Mouse (Mus musculus) C2C12 (cell line): ENCODE measurements around the gene Slc41a2. TPM values are rescaled to one million over a fixed set of nuclear protein-coding genes. Genes with fewer than 3 reads are reported as not detected.

Source experiments
- H3K27me3 ChIP-seq: one replicate; pipeline ENCODE4 v1.6.1; 2011; ENCODE audit not compliant: control insufficient read depth, insufficient read depth, insufficient read length
- H3K36me3 ChIP-seq: one replicate; pipeline ENCODE4 v1.6.1; 2011; ENCODE audit not compliant: control insufficient read depth, insufficient read depth
- H3K4me3 ChIP-seq: one replicate; pipeline ENCODE4 v1.5.1; 2011; ENCODE audit warnings: mild to moderate bottlenecking, control low read depth; ENCODE audit not compliant: poor library complexity, insufficient read depth, severe bottlenecking
- H3K79me2 ChIP-seq: one replicate; pipeline ENCODE4 v1.6.1; 2011; ENCODE audit not compliant: control insufficient read depth, insufficient read depth
- H3K79me3 ChIP-seq: one replicate; pipeline ENCODE4 v1.6.1; 2011; ENCODE audit warnings: low read depth, control low read depth
- H3ac ChIP-seq: one replicate; pipeline ENCODE3; 2011; ENCODE audit warnings: low read depth; ENCODE audit not compliant: control insufficient read depth, insufficient read length
- CEBPB ChIP-seq: IDR thresholded peaks from one replicate; pipeline ENCODE4 v1.6.1; 2011; ENCODE audit warnings: low read depth, mild to moderate bottlenecking, control low read depth, moderate library complexity
- CTCF ChIP-seq: IDR thresholded peaks from one replicate; pipeline ENCODE4 v1.5.1; 2011; ENCODE audit not compliant: control insufficient read depth, insufficient read depth, insufficient read length
- FOSL1 ChIP-seq: IDR thresholded peaks from one replicate; pipeline ENCODE4 v1.8.0; 2011; ENCODE audit warnings: mild to moderate bottlenecking, low read length; ENCODE audit not compliant: poor library complexity, insufficient read depth, severe bottlenecking
- MAX ChIP-seq: IDR thresholded peaks from one replicate; pipeline ENCODE4 v1.6.1; 2011; ENCODE audit warnings: mild to moderate bottlenecking, control low read depth
- MYOD1 ChIP-seq: IDR thresholded peaks from one replicate; pipeline ENCODE4 v1.6.1; 2011; ENCODE audit warnings: low read depth; ENCODE audit not compliant: control insufficient read depth, insufficient read length
- MYOG ChIP-seq: IDR thresholded peaks from one replicate; pipeline ENCODE4 v1.6.1; 2011; ENCODE audit not compliant: control insufficient read depth, insufficient read length; ENCODE audit errors: extremely low read depth
- USF1 ChIP-seq: IDR thresholded peaks from one replicate; pipeline ENCODE4 v1.6.1; 2011; ENCODE audit warnings: low read depth, mild to moderate bottlenecking, control low read depth, moderate library complexity
- polyA plus RNA-seq: library from polyadenylated mRNA; unstranded; fragments of >200 nt; fragmentation: generic; extraction: Trizol; gene quantifications from one replicate; pipeline ENCODE4 v1.2.1, GENCODE M21; 2012; ENCODE audit warnings: missing spikeins

Gene Slc41a2
- polyA plus RNA-seq, 1 experiment: 6.5 TPM

DNA sequence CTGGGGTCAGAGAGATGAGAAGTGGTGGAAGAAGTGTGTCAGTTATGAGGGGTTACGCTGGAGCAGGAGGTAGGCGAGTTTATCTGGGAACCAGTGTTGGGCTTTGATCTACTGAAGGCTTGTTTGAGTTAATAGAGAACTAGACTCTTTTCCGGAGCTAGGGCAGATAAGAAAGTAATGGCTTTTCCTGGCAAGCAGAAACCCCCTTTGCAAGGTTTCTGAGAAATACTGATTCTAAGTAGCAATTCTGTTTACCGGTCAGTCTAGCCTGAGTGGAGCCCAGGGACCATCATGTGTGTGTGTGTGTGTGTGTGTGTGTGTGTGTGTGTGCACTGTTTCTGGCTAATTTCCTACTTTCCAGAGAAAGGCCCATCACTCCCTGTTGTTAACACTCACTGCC is 109.1 kb downstream of the Slc41a2 start:
- H3K79me3 ChIP-seq: no peaks in the 10 kb centered on the region
- H3ac ChIP-seq: no peak overlapping the region
- no peak for TF ChIP-seq MYOD1
- no peak for TF ChIP-seq USF1
- TF ChIP-seq MYOG: no peak
- TF ChIP-seq CEBPB: no peak
- no peak for TF ChIP-seq MAX
- TF ChIP-seq CTCF: no peak
- no peak for TF ChIP-seq FOSL1

GRCm38 (mm10) chr10:83224999-83225398 is 112.7 kb downstream of the Slc41a2 start:
- H3ac ChIP-seq: no peak overlapping the region
- H3K4me3 ChIP-seq: no peak overlapping the region
- no peaks in the 10 kb centered on the region for H3K27me3 ChIP-seq
- H3K36me3 ChIP-seq: peaks cover 7% of the 10 kb centered on the region
- TF ChIP-seq CEBPB (no peak), USF1 (no peak), MAX (no peak), MYOD1 (no peak), CTCF (no peak), FOSL1 (no peak)
- no peaks in the 10 kb centered on the region for H3K79me3 ChIP-seq
- no peaks in the 10 kb centered on the region for H3K79me2 ChIP-seq

More for the DNA sequence above, 109.1 kb downstream of the Slc41a2 start:
- Histone ChIP-seq H3K79me2 (no peaks in the 10 kb centered on the region), H3K36me3 (peaks cover 13% of the 10 kb centered on the region), H3K27me3 (no peaks in the 10 kb centered on the region), H3K4me3 (no peak overlapping the region)

DNA sequence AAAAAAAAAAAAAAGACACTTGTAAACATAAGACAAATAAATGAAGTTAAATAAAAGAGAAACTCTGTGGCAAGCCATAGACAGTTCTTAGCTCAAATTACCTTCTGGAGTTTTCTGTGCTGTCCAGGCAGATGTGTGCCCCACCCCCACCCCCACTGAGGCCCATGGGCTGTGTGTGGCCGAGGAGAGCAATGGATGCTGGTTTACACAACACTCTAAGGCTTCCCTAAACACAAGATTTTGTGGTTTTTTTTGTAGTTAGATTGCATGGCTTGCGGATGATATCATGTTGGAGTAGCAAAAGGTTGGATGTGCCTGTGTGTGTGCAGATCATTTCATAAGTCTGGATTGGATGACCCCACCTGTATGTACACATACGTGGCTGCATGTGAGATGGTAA is 116.8 kb downstream of the Slc41a2 start:
- no peaks in the 10 kb centered on the region for H3K36me3 ChIP-seq
- H3K27me3 ChIP-seq: no peaks in the 10 kb centered on the region
- no peak overlapping the region for H3ac ChIP-seq
- no peaks in the 10 kb centered on the region for H3K79me2 ChIP-seq
- no peak overlapping the region for H3K4me3 ChIP-seq
- no peaks in the 10 kb centered on the region for H3K79me3 ChIP-seq
- no peak for TF ChIP-seq MYOD1
- no peak for TF ChIP-seq MAX
- no peak for TF ChIP-seq CTCF
- TF ChIP-seq FOSL1: no peak
- TF ChIP-seq MYOG: no peak
- TF ChIP-seq USF1: no peak
- no peak for TF ChIP-seq CEBPB

- TF ChIP-seq CEBPB (no peak), MAX (no peak), CTCF (no peak)
- H3K36me3 ChIP-seq: no peaks in the 10 kb centered on the region
- no peaks in the 10 kb centered on the region for H3K27me3 ChIP-seq
- no peak overlapping the region for H3K4me3 ChIP-seq
- no peaks in the 10 kb centered on the region for H3K79me3 ChIP-seq
- H3K79me2 ChIP-seq: no peaks in the 10 kb centered on the region
- no peak overlapping the region for H3ac ChIP-seq
Measured at GRCm38 (mm10) chr10:83220217-83220616, 117.5 kb downstream of the Slc41a2 start.

GRCm38 (mm10) chr10:83219729-83220128 is 118.0 kb downstream of the Slc41a2 start:
- H3K36me3 ChIP-seq: no peaks in the 10 kb centered on the region
- no peaks in the 10 kb centered on the region for H3K79me2 ChIP-seq
- no peaks in the 10 kb centered on the region for H3K79me3 ChIP-seq
- TF ChIP-seq MYOG (no peak), CEBPB (no peak), MAX (no peak), CTCF (no peak), USF1 (no peak), FOSL1 (no peak), MYOD1 (no peak)
- no peak overlapping the region for H3ac ChIP-seq
- H3K4me3 ChIP-seq: no peak overlapping the region
- no peaks in the 10 kb centered on the region for H3K27me3 ChIP-seq

GRCm38 (mm10) chr10:83218778-83219177 is 118.9 kb downstream of the Slc41a2 start:
- Histone ChIP-seq H3ac (no peak overlapping the region), H3K4me3 (no peak overlapping the region), H3K79me2 (no peaks in the 10 kb centered on the region), H3K36me3 (no peaks in the 10 kb centered on the region), H3K27me3 (no peaks in the 10 kb centered on the region), H3K79me3 (no peaks in the 10 kb centered on the region)
- TF ChIP-seq USF1 (no peak), CTCF (no peak), MYOD1 (no peak), MYOG (no peak), CEBPB (no peak), MAX (no peak), FOSL1 (no peak)
